Mouse (Mus musculus): ENCODE data around the gene A730049H05Rik. TPM values are rescaled to one million over a fixed set of nuclear protein-coding genes. Genes with fewer than 3 reads are reported as not detected.

A730049H05Rik gene
- polyA plus RNA-seq, 1 experiment: 0.08 TPM

- Histone ChIP-seq H3K27ac (ENCODE audit: insufficient read depth, low read length) (no peak overlapping the region), H3K36me3 (ENCODE audit: control insufficient read depth, insufficient read depth, low read length) (no peaks in the 10 kb centered on the region), H3K4me1 (ENCODE audit: control insufficient read depth, insufficient read depth, insufficient read length) (no peaks in the 10 kb centered on the region), H3K4me3 (ENCODE audit: extremely low read depth, insufficient read depth, insufficient read length) (no peak overlapping the region), H3K27me3 (ENCODE audit: control insufficient read depth, insufficient read depth, low read length) (no peaks in the 10 kb centered on the region)
- 6% methylated on average over 12 of the region's 12 CpGs for WGBS
- TF ChIP-seq CTCF (IDR thresholded peaks at IDR 0.05; ENCODE audit: extremely low read depth, insufficient read depth, insufficient read length, insufficient replicate concordance) (peak; percentile 31; the same call in 1 of the 2 replicates), POLR2A (IDR thresholded peaks at IDR 0.05; ENCODE audit: low read depth, low read length) (no peak)
- peak in 1 of 2 experiments; percentile 14 for DNase-seq (ENCODE audit: low read depth in 1 of 2, low spot score in 2 of 2)
Observed at GRCm38 (mm10) chr6:92787376-92787712, 28.9 kb upstream of the A730049H05Rik start.

GRCm38 (mm10) chr6:92793804-92794203 is 22.5 kb upstream of the A730049H05Rik start:
- H3K27ac ChIP-seq (ENCODE audit: insufficient read depth, low read length): no peak overlapping the region
- no peak overlapping the region for H3K4me3 ChIP-seq (ENCODE audit: extremely low read depth, insufficient read depth, insufficient read length)
- 80% methylated on average over 6 of the region's 6 CpGs for WGBS
- H3K36me3 ChIP-seq (ENCODE audit: control insufficient read depth, insufficient read depth, low read length): no peaks in the 10 kb centered on the region
- no peak for DNase-seq (ENCODE audit: low read depth in 1 of 2, low spot score in 2 of 2)
- H3K4me1 ChIP-seq (ENCODE audit: control insufficient read depth, insufficient read depth, insufficient read length): no peaks in the 10 kb centered on the region
- no peak for TF ChIP-seq CTCF (IDR thresholded peaks at IDR 0.05; ENCODE audit: extremely low read depth, insufficient read depth, insufficient read length, insufficient replicate concordance)
- no peak for TF ChIP-seq POLR2A (IDR thresholded peaks at IDR 0.05; ENCODE audit: low read depth, low read length)
- H3K27me3 ChIP-seq (ENCODE audit: control insufficient read depth, insufficient read depth, low read length): no peaks in the 10 kb centered on the region

GRCm38 (mm10) chr6:92801462-92801861 is 14.8 kb upstream of the A730049H05Rik start:
- WGBS: 91% methylated on average over 2 of the region's 2 CpGs
- no peaks in the 10 kb centered on the region for H3K4me1 ChIP-seq (ENCODE audit: control insufficient read depth, insufficient read depth, insufficient read length)
- no peak overlapping the region for H3K27ac ChIP-seq (ENCODE audit: insufficient read depth, low read length)
- no peak overlapping the region for H3K4me3 ChIP-seq (ENCODE audit: extremely low read depth, insufficient read depth, insufficient read length)
- TF ChIP-seq CTCF (IDR thresholded peaks at IDR 0.05; ENCODE audit: extremely low read depth, insufficient read depth, insufficient read length, insufficient replicate concordance) (no peak), POLR2A (IDR thresholded peaks at IDR 0.05; ENCODE audit: low read depth, low read length) (no peak)
- no peak for DNase-seq (ENCODE audit: low read depth in 1 of 2, low spot score in 2 of 2)
- H3K27me3 ChIP-seq (ENCODE audit: control insufficient read depth, insufficient read depth, low read length): no peaks in the 10 kb centered on the region
- H3K36me3 ChIP-seq (ENCODE audit: control insufficient read depth, insufficient read depth, low read length): no peaks in the 10 kb centered on the region

- no peak for DNase-seq (ENCODE audit: low read depth in 1 of 2, low spot score in 2 of 2)
- Histone ChIP-seq H3K27ac (ENCODE audit: insufficient read depth, low read length) (no peak overlapping the region), H3K27me3 (ENCODE audit: control insufficient read depth, insufficient read depth, low read length) (no peaks in the 10 kb centered on the region), H3K4me3 (ENCODE audit: extremely low read depth, insufficient read depth, insufficient read length) (no peak overlapping the region), H3K4me1 (ENCODE audit: control insufficient read depth, insufficient read depth, insufficient read length) (no peaks in the 10 kb centered on the region), H3K36me3 (ENCODE audit: control insufficient read depth, insufficient read depth, low read length) (no peaks in the 10 kb centered on the region)
- TF ChIP-seq CTCF (IDR thresholded peaks at IDR 0.05; ENCODE audit: extremely low read depth, insufficient read depth, insufficient read length, insufficient replicate concordance) (no peak), POLR2A (IDR thresholded peaks at IDR 0.05; ENCODE audit: low read depth, low read length) (no peak)
- WGBS: 91% methylated on average over 11 of the region's 11 CpGs
Observed at GRCm38 (mm10) chr6:92802421-92802820, 13.9 kb upstream of the A730049H05Rik start.

GRCm38 (mm10) chr6:92803213-92803612 is 13.1 kb upstream of the A730049H05Rik start:
- no peak overlapping the region for H3K27ac ChIP-seq (ENCODE audit: insufficient read depth, low read length)
- WGBS: 87% methylated on average over 6 of the region's 6 CpGs
- DNase-seq (ENCODE audit: low read depth in 1 of 2, low spot score in 2 of 2): no peak

GRCm38 (mm10) chr6:92804254-92804971 is 11.9 kb upstream of the A730049H05Rik start:
- WGBS: 77% methylated on average over 3 of the region's 3 CpGs
- no peaks in the 10 kb centered on the region for H3K27me3 ChIP-seq (ENCODE audit: control insufficient read depth, insufficient read depth, low read length)
- no peak overlapping the region for H3K27ac ChIP-seq (ENCODE audit: insufficient read depth, low read length)
- H3K36me3 ChIP-seq (ENCODE audit: control insufficient read depth, insufficient read depth, low read length): no peaks in the 10 kb centered on the region
- DNase-seq (ENCODE audit: low read depth in 1 of 2, low spot score in 2 of 2): no peak
- H3K4me1 ChIP-seq (ENCODE audit: control insufficient read depth, insufficient read depth, insufficient read length): no peaks in the 10 kb centered on the region
- TF ChIP-seq CTCF (IDR thresholded peaks at IDR 0.05; ENCODE audit: extremely low read depth, insufficient read depth, insufficient read length, insufficient replicate concordance): no peak
- no peak for TF ChIP-seq POLR2A (IDR thresholded peaks at IDR 0.05; ENCODE audit: low read depth, low read length)
- H3K4me3 ChIP-seq (ENCODE audit: extremely low read depth, insufficient read depth, insufficient read length): no peak overlapping the region

More at GRCm38 (mm10) chr6:92803213-92803612, 13.1 kb upstream of the A730049H05Rik start:
- TF ChIP-seq POLR2A (IDR thresholded peaks at IDR 0.05; ENCODE audit: low read depth, low read length) (no peak), CTCF (IDR thresholded peaks at IDR 0.05; ENCODE audit: extremely low read depth, insufficient read depth, insufficient read length, insufficient replicate concordance) (no peak)
- H3K4me3 ChIP-seq (ENCODE audit: extremely low read depth, insufficient read depth, insufficient read length): no peak overlapping the region
- no peaks in the 10 kb centered on the region for H3K36me3 ChIP-seq (ENCODE audit: control insufficient read depth, insufficient read depth, low read length)
- H3K27me3 ChIP-seq (ENCODE audit: control insufficient read depth, insufficient read depth, low read length): no peaks in the 10 kb centered on the region
- no peaks in the 10 kb centered on the region for H3K4me1 ChIP-seq (ENCODE audit: control insufficient read depth, insufficient read depth, insufficient read length)

GRCm38 (mm10) chr6:92809818-92810217 is 6.5 kb upstream of the A730049H05Rik start:
- WGBS: 73% methylated on average over 3 of the region's 3 CpGs
- TF ChIP-seq CTCF (IDR thresholded peaks at IDR 0.05; ENCODE audit: extremely low read depth, insufficient read depth, insufficient read length, insufficient replicate concordance) (no peak), POLR2A (IDR thresholded peaks at IDR 0.05; ENCODE audit: low read depth, low read length) (no peak)
- no peak overlapping the region for H3K27ac ChIP-seq (ENCODE audit: insufficient read depth, low read length)
- H3K4me3 ChIP-seq (ENCODE audit: extremely low read depth, insufficient read depth, insufficient read length): no peak overlapping the region
- H3K4me1 ChIP-seq (ENCODE audit: control insufficient read depth, insufficient read depth, insufficient read length): no peaks in the 10 kb centered on the region
- H3K36me3 ChIP-seq (ENCODE audit: control insufficient read depth, insufficient read depth, low read length): no peaks in the 10 kb centered on the region
- no peaks in the 10 kb centered on the region for H3K27me3 ChIP-seq (ENCODE audit: control insufficient read depth, insufficient read depth, low read length)
- no peak for DNase-seq (ENCODE audit: low read depth in 1 of 2, low spot score in 2 of 2)
